Mouse (Mus musculus): ENCODE data around the gene Sgsh.
A peak's percentile ranks its signal among the peaks of the same experiment; 100 is the strongest.
"Not testable (repeated sequence)": the region's sequence is repeated elsewhere in the genome, so short reads cannot be mapped to it uniquely, and the experiment has no call there.

The Sgsh gene

GRCm38 (mm10) chr11:119355443-119356385, at the start of gene Sgsh, which contains the start of gene Slc26a11:
Gene Sgsh (minus strand): TSS chr11:119355536.
Gene Slc26a11 (plus strand): TSS chr11:119355557.
- peak; percentile 88 to 89 for DNase-seq

- DNase-seq: peak; percentile 29 to 31
Observed at GRCm38 (mm10) chr11:119404627-119405026, 49.3 kb upstream of the Sgsh start.

GRCm38 (mm10) chr11:119402501-119403160, 47.3 kb upstream of the Sgsh start:
- DNase-seq: no peak

- DNase-seq: no peak
Observed at GRCm38 (mm10) chr11:119396461-119396860, 41.1 kb upstream of the Sgsh start.

- DNase-seq: no peak
Observed at GRCm38 (mm10) chr11:119395931-119396330, 40.6 kb upstream of the Sgsh start.

- no peak for DNase-seq
Observed at GRCm38 (mm10) chr11:119395394-119395793, 40.1 kb upstream of the Sgsh start.

- DNase-seq: no peak
Observed at GRCm38 (mm10) chr11:119394210-119394609, 38.9 kb upstream of the Sgsh start.

GRCm38 (mm10) chr11:119393483-119393804, 38.1 kb upstream of the Sgsh start:
- DNase-seq: no peak

GRCm38 (mm10) chr11:119392800-119393482, 37.6 kb upstream of the Sgsh start, which contains the start of gene Rnf213:
Gene Rnf213 (plus strand): TSS chr11:119393100.
- peak; percentile 42 to 59 for DNase-seq

GRCm38 (mm10) chr11:119392001-119392614, 36.8 kb upstream of the Sgsh start:
- peak in 1 of 2 experiments; percentile 29 for DNase-seq

- no peak for DNase-seq
Observed at GRCm38 (mm10) chr11:119391386-119392000, 36.2 kb upstream of the Sgsh start.

GRCm38 (mm10) chr11:119390271-119391231, 35.2 kb upstream of the Sgsh start:
- DNase-seq: peak; percentile 51 to 55

- DNase-seq: peak; percentile 86
Observed at GRCm38 (mm10) chr11:119389851-119390270, 34.5 kb upstream of the Sgsh start.

- not testable (repeated sequence) for DNase-seq
Observed at GRCm38 (mm10) chr11:119387273-119387672, 31.9 kb upstream of the Sgsh start.

- DNase-seq: no peak
Observed at GRCm38 (mm10) chr11:119386306-119386705, 31.0 kb upstream of the Sgsh start.

- DNase-seq: no peak
Observed at GRCm38 (mm10) chr11:119384904-119385303, 29.6 kb upstream of the Sgsh start.

GRCm38 (mm10) chr11:119382338-119382850, 27.1 kb upstream of the Sgsh start:
- no peak for DNase-seq

- DNase-seq: no peak
Observed at GRCm38 (mm10) chr11:119381631-119382337, 26.4 kb upstream of the Sgsh start.

- no peak for DNase-seq
Observed at GRCm38 (mm10) chr11:119378551-119378950, 23.2 kb upstream of the Sgsh start.

GRCm38 (mm10) chr11:119377326-119377725, 22.0 kb upstream of the Sgsh start:
- no peak for DNase-seq

All from cerebellum, postnatal 10 days (tissue).